Mouse (Mus musculus) heart, postnatal 0 days (tissue): ENCODE measurements around the gene Trio.

Source experiments
- CTCF ChIP-seq: IDR thresholded peaks from 2 replicates; pipeline ENCODE4 v1.5.1; 2016; ENCODE audit warnings: antibody characterized with exemption, control low read depth, low read depth
- EP300 ChIP-seq: IDR thresholded peaks from 2 replicates; pipeline ENCODE4 v1.6.1; 2016; ENCODE audit warnings: antibody characterized with exemption, low read depth

DNA sequence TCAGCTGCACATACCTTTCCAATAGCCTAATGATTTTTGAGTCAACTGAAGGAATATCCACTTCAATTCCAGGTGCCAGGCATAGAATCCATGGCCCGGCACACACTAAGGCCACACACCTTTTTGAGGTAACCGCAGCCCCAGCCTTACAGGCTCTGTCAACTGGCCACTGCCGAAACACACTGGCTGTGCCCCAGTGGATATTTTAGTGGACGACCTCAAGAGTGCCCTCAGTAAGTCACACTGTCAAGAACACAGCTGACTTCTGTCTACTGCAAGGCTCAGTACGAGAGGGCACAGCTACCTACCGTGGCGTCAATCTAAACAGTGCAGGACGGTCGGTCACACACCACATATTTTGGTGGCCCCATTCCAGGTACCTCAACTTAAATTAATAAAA is 114.5 kb downstream of the Trio start:
- no peak for TF ChIP-seq CTCF
- no peak for TF ChIP-seq EP300
